Mouse (Mus musculus) frontal cortex, postnatal 10 days (tissue): ENCODE results near the gene Agl.

Experiments
- DNase-seq, 2 experiments: peaks; one replicate each; pipeline ENCODE4 v3.0.0; 2022; ENCODE audit warnings: low spot score in 2 of 2, mixed read lengths in 1 of 2

The Agl gene

GRCm38 (mm10) chr3:116694955-116695665 is 112.9 kb downstream of the Agl start:
- DNase-seq, result no peak

GRCm38 (mm10) chr3:116694312-116694711 is 113.7 kb downstream of the Agl start:
- DNase-seq, result no peak
